Mouse (Mus musculus): Measurements from ENCODE around the gene Fmo5.

Gene Fmo5

GRCm38 (mm10) chr3:97631258-97631860, 2.8 kb downstream of the Fmo5 start:
- DNase-seq (ENCODE audit: extremely low read depth, low read depth), result no peak

GRCm38 (mm10) chr3:97633456-97633855, 4.9 kb downstream of the Fmo5 start:
- no peak for DNase-seq (ENCODE audit: extremely low read depth, low read depth)

GRCm38 (mm10) chr3:97634288-97634761, 5.7 kb downstream of the Fmo5 start:
- DNase-seq (ENCODE audit: extremely low read depth, low read depth), result peak; percentile 26

- no peak for DNase-seq (ENCODE audit: extremely low read depth, low read depth)
These were observed 12.8 kb downstream of the Fmo5 start for GRCm38 (mm10) chr3:97641396-97641795.

GRCm38 (mm10) chr3:97642001-97642400, 13.4 kb downstream of the Fmo5 start:
- DNase-seq (ENCODE audit: extremely low read depth, low read depth), result no peak

- DNase-seq (ENCODE audit: extremely low read depth, low read depth), result no peak
These were observed 19.9 kb downstream of the Fmo5 start for GRCm38 (mm10) chr3:97648518-97648917.

- no peak for DNase-seq (ENCODE audit: extremely low read depth, low read depth)
These were observed 20.4 kb downstream of the Fmo5 start for GRCm38 (mm10) chr3:97649022-97649421.

GRCm38 (mm10) chr3:97649469-97649868, 20.9 kb downstream of the Fmo5 start:
- DNase-seq (ENCODE audit: extremely low read depth, low read depth), result no peak

GRCm38 (mm10) chr3:97651604-97652003, 23.0 kb downstream of the Fmo5 start:
- no peak for DNase-seq (ENCODE audit: extremely low read depth, low read depth)

- no peak for DNase-seq (ENCODE audit: extremely low read depth, low read depth)
These were observed 25.2 kb downstream of the Fmo5 start for GRCm38 (mm10) chr3:97653781-97654180.

GRCm38 (mm10) chr3:97654901-97655300, 26.3 kb downstream of the Fmo5 start:
- DNase-seq (ENCODE audit: extremely low read depth, low read depth), result peak; percentile 73

GRCm38 (mm10) chr3:97657655-97658411, 29.2 kb downstream of the Fmo5 start, which contains the start of gene Prkab2:
TSS of gene Prkab2 (plus strand) at chr3:97658193.
- DNase-seq (ENCODE audit: extremely low read depth, low read depth), result peak; percentile 99

- DNase-seq (ENCODE audit: extremely low read depth, low read depth), result peak; percentile 73
These were observed 30.0 kb downstream of the Fmo5 start for GRCm38 (mm10) chr3:97658426-97659193.

GRCm38 (mm10) chr3:97659746-97660145, 31.1 kb downstream of the Fmo5 start:
- DNase-seq (ENCODE audit: extremely low read depth, low read depth), result no peak

- no peak for DNase-seq (ENCODE audit: extremely low read depth, low read depth)
These were observed 32.6 kb downstream of the Fmo5 start for GRCm38 (mm10) chr3:97661206-97661605.

- no peak for DNase-seq (ENCODE audit: extremely low read depth, low read depth)
These were observed 36.9 kb downstream of the Fmo5 start for GRCm38 (mm10) chr3:97665525-97665924.

GRCm38 (mm10) chr3:97666154-97666553, 37.5 kb downstream of the Fmo5 start:
- DNase-seq (ENCODE audit: extremely low read depth, low read depth), result no peak

- DNase-seq (ENCODE audit: extremely low read depth, low read depth), result no peak
These were observed 38.6 kb downstream of the Fmo5 start for GRCm38 (mm10) chr3:97667093-97667675.

GRCm38 (mm10) chr3:97674644-97675110, 46.1 kb downstream of the Fmo5 start, which contains the start of gene Gm17651:
TSS of gene Gm17651 (minus strand) at chr3:97674694.
- no peak for DNase-seq (ENCODE audit: extremely low read depth, low read depth)

- no peak for DNase-seq (ENCODE audit: extremely low read depth, low read depth)
These were observed 47.5 kb downstream of the Fmo5 start for GRCm38 (mm10) chr3:97676126-97676525.

GRCm38 (mm10) chr3:97678416-97678815, 49.8 kb downstream of the Fmo5 start:
- no peak for DNase-seq (ENCODE audit: extremely low read depth, low read depth)
